Mouse (Mus musculus): ENCODE measurements at regions not wholly inside any gene's neighbourhood (a gene's known extent, or its start where the extent isn't known, plus 50 kb on each side); places are given as distances from the start of the nearest gene placed in this dataset.

DNA sequence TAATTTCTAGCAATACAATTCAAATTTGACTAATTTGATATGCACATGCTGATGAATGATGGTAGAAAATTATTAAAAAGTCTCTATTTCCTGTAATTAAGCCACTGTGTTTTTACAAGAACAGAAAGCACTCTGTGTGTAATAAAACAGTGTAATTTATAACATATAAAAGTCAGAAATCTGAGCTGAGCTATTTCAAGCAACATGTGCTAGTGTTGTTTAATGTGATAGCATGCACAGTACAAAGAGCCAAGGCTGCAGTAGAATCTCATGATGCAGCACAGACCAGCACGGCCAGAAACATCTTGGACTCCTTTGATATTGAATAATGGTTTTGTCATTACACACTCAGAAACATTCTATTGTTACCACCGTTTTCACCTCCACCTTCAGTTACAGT, 86.3 kb upstream of the Syndig1 start:
- Histone ChIP-seq H3K27me3 (replicated peaks) (no peaks in the 10 kb centered on the region), H3K4me1 (replicated peaks) (no peaks in the 10 kb centered on the region), H3K4me2 (replicated peaks) (no peak overlapping the region), H3K9me3 (no peaks in the 10 kb centered on the region), H3K27ac (no peak overlapping the region), H3K36me3 (no peaks in the 10 kb centered on the region), H3K9ac (no peak overlapping the region), H3K4me3 (replicated peaks) (no peak overlapping the region)
- ATAC-seq, result no peak
- 72% methylated on average over 2 of the region's 2 CpGs for WGBS

DNA sequence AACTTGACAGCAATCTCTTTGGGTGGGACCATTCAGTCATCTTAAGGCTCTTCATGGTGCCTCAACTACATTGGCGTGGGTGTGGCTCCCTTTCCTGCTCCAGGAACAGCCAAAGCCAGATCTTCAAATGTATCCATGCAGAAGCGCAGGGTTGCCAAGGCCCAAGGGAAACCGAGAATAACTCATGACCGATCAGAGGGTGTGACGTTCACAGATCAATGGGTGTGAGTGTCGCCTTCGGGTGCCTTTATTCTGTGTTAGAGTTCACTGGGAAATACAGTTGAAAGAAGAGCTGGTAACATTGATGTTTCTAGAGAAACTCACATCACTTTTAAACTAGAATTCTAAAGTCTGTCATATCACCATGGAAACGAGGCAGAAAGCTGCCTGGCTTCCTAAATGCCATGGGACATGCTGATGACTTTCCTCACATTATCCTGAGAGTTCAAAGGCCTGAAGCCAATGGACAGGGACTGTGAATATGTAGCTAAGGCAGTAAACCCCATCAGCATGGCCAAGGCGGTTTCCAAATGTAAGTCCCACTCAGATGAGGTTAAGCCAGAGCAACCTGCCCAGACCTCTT, 80.7 kb upstream of the Syndig1 start:
- H3K4me1 ChIP-seq (replicated peaks), result no peaks in the 10 kb centered on the region
- 86% methylated on average over 9 of the region's 9 CpGs for WGBS
- H3K27me3 ChIP-seq (replicated peaks), result no peaks in the 10 kb centered on the region
- no peak overlapping the region for H3K9ac ChIP-seq
- no peaks in the 10 kb centered on the region for H3K36me3 ChIP-seq
- no peak overlapping the region for H3K4me3 ChIP-seq (replicated peaks)
- H3K4me2 ChIP-seq (replicated peaks), result no peak overlapping the region
- ATAC-seq, result no peak
- no peaks in the 10 kb centered on the region for H3K9me3 ChIP-seq
- no peak overlapping the region for H3K27ac ChIP-seq

DNA sequence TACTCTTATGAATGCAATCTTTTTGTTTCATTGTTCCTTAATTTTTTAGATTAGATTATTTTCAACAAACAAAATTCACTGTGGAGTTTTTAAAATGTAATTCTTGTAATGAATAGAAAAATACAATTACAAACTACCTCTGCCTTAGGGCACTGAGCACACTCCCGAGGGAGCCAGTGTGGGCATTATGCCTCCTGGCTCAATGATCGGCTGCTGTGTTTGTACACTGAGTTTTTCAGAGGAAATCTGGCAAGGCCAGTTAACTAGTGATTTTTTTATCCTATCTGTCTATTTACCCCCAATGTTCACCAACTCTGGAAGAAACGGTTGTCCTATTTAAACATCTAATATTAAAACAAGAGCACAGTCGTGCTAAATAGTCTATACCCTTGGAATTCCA, 69.9 kb upstream of the Syndig1 start:
- Histone ChIP-seq H3K4me3 (replicated peaks) (no peak overlapping the region), H3K4me2 (replicated peaks) (no peak overlapping the region), H3K4me1 (replicated peaks) (no peaks in the 10 kb centered on the region), H3K9ac (no peak overlapping the region), H3K9me3 (no peaks in the 10 kb centered on the region), H3K27ac (no peak overlapping the region), H3K36me3 (no peaks in the 10 kb centered on the region), H3K27me3 (replicated peaks) (no peaks in the 10 kb centered on the region)
- no peak for ATAC-seq
- 78% methylated on average over 4 of the region's 4 CpGs for WGBS

DNA sequence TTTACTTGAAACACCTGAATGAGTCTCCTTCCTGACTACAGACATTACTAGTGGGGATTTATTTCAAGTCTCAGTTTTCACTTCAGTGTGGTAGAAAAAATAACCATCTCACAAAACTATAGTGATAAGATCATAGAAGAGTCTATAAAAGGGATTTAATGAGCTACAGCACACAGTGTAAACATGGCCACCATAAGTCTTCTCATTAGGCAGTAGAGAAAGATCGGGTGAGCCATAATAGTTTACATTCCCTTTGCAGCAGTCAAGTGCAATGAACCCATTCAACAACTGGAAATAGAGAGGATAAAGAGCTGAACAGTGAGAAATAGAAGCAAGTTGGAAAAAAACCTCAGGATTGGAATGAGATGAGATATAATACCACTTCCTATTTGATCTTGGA, 65.1 kb upstream of the Syndig1 start:
- 48% methylated on average over 1 of the region's 1 CpGs for WGBS
- Histone ChIP-seq H3K4me1 (replicated peaks) (no peaks in the 10 kb centered on the region), H3K27ac (no peak overlapping the region), H3K4me2 (replicated peaks) (no peak overlapping the region), H3K4me3 (replicated peaks) (no peak overlapping the region), H3K9ac (no peak overlapping the region), H3K27me3 (replicated peaks) (no peaks in the 10 kb centered on the region), H3K36me3 (no peaks in the 10 kb centered on the region), H3K9me3 (no peaks in the 10 kb centered on the region)
- no peak for ATAC-seq

DNA sequence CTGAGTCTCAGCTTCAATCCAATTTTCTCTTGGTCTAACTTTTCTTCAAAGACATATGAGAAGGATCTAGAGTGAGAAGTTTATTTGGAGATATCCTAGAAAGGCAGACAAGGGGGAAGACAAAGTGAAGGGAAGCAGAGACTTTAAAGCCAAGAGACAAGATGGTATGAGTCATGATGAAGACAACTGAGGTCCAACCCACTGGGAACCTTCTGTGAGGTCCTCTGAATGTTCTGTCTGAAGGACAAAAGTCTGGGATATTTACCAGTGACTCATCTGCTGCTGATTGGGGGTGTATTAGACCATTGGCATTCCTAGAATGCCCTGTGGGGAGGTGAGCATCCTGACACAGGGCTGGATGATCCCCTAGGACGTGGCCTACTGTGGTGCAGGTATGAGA, 61.0 kb upstream of the Syndig1 start:
- Histone ChIP-seq H3K27ac (no peak overlapping the region), H3K4me2 (replicated peaks) (no peak overlapping the region), H3K4me1 (replicated peaks) (no peaks in the 10 kb centered on the region), H3K36me3 (no peaks in the 10 kb centered on the region), H3K4me3 (replicated peaks) (no peak overlapping the region), H3K27me3 (replicated peaks) (no peaks in the 10 kb centered on the region), H3K9ac (no peak overlapping the region), H3K9me3 (no peaks in the 10 kb centered on the region)
- ATAC-seq, result no peak
- 73% methylated on average over 1 of the region's 1 CpGs for WGBS

DNA sequence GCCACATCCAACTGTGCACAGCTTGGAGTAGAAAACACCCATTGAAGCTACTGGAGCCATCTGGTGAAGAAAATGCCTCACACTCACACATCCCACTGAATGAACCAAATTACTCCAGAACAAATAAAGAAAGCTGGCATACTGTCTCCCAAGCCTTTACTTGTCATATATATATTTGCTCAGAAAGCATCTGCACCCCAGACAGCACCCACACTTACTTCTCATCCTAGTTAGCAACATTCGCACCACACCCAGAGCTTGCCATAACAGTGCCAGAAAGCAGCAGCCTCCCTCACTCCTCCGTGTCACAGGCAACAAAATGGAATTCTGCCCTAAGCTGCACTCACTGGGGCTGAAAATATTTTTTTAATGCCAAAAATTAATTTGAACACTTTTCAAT, 60.5 kb upstream of the Syndig1 start:
- WGBS, result 78% methylated on average over 2 of the region's 2 CpGs
- Histone ChIP-seq H3K36me3 (no peaks in the 10 kb centered on the region), H3K4me1 (replicated peaks) (no peaks in the 10 kb centered on the region), H3K4me2 (replicated peaks) (no peak overlapping the region), H3K9me3 (no peaks in the 10 kb centered on the region), H3K4me3 (replicated peaks) (no peak overlapping the region), H3K9ac (no peak overlapping the region), H3K27ac (no peak overlapping the region), H3K27me3 (replicated peaks) (no peaks in the 10 kb centered on the region)
- ATAC-seq, result no peak

DNA sequence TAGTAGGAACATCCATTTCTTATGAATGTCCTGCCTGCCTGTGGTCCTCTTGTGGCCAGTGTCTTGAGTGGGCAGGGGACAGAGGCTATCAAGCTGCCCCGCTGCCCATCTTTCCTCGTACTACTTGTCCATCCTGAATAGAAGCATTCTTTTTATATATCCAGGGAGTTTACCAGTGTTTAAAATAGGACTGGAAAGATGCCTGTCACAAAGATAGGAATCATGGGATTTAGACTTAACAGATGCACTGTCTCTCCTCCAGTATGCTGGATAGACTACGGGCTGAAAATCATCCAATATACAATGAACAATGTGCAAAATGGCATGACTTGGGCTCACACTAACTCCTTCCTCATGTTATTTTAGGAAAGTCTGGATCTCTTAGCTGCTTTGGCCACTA, 51.7 kb upstream of the Syndig1 start:
- no peaks in the 10 kb centered on the region for H3K4me1 ChIP-seq (replicated peaks)
- H3K4me2 ChIP-seq (replicated peaks), result no peak overlapping the region
- 76% methylated on average over 3 of the region's 3 CpGs for WGBS
- ATAC-seq, result no peak
- H3K27me3 ChIP-seq (replicated peaks), result no peaks in the 10 kb centered on the region
- no peak overlapping the region for H3K9ac ChIP-seq
- no peaks in the 10 kb centered on the region for H3K36me3 ChIP-seq
- H3K4me3 ChIP-seq (replicated peaks), result no peak overlapping the region
- no peak overlapping the region for H3K27ac ChIP-seq
- H3K9me3 ChIP-seq, result no peaks in the 10 kb centered on the region

Measured in intestine, embryonic 15.5 days (tissue).